Mouse (Mus musculus) stomach, postnatal 0 days (tissue): ENCODE measurements at regions not wholly inside any gene's neighbourhood (a gene's known extent, or its start where the extent isn't known, plus 50 kb on each side); places are given as distances from the start of the nearest gene placed in this dataset.
A peak's percentile ranks its signal among the peaks of the same experiment; 100 is the strongest.

Experiments
- ATAC-seq: fragments of 200-750 bp; cut with Nextera tagmentation; 2 replicates; pipeline ENCODE4 v1.8.0; 2017; ENCODE audit not compliant: low FRiP score, low TSS enrichment
- DNase-seq: peaks from one replicate; pipeline ENCODE4 v3.0.0-alpha.2; 2016; ENCODE audit warnings: low spot score
- H3K27ac ChIP-seq: fragments of 300-500 bp; sonication (generic); replicated peaks from 2 replicates; pipeline ENCODE4 v1.5.1; 2014; ENCODE audit warnings: mild to moderate bottlenecking, control low read depth
- H3K27me3 ChIP-seq: fragments of 300-500 bp; sonication (generic); 2 replicates; pipeline ENCODE4 v1.6.1; 2014; ENCODE audit warnings: low read length; ENCODE audit not compliant: control insufficient read depth, insufficient read depth
- H3K36me3 ChIP-seq: fragments of 300-500 bp; sonication (generic); 2 replicates; pipeline ENCODE4 v1.6.1; 2014; ENCODE audit warnings: low read length, mixed read lengths; ENCODE audit not compliant: control insufficient read depth, insufficient read depth
- H3K4me1 ChIP-seq: fragments of 300-500 bp; sonication (generic); replicated peaks from 2 replicates; pipeline ENCODE4 v1.6.1; 2014; ENCODE audit warnings: antibody characterized with exemption; ENCODE audit not compliant: control insufficient read depth, insufficient read depth
- H3K4me2 ChIP-seq: fragments of 300-500 bp; sonication (generic); replicated peaks from 2 replicates; pipeline ENCODE4 v1.6.1; 2014; ENCODE audit warnings: low read depth, mild to moderate bottlenecking, control low read depth, moderate library complexity
- H3K4me3 ChIP-seq: fragments of 300-500 bp; sonication (generic); 2 replicates; pipeline ENCODE4 v1.5.1; 2014; ENCODE audit warnings: low read depth, low read length, control low read depth
- H3K9ac ChIP-seq: fragments of 300-500 bp; sonication (generic); 2 replicates; pipeline ENCODE4 v1.6.1; 2014; ENCODE audit warnings: mild to moderate bottlenecking, low read length, control low read depth, mixed read lengths
- H3K9me3 ChIP-seq: fragments of 300-500 bp; sonication (generic); 2 replicates; pipeline ENCODE4 v1.6.1; 2016; ENCODE audit warnings: low read length; ENCODE audit not compliant: control insufficient read depth
- CTCF ChIP-seq: IDR thresholded peaks from 2 replicates; pipeline ENCODE4 v1.5.1; 2016; ENCODE audit warnings: antibody characterized with exemption, low read depth, mild to moderate bottlenecking, moderate library complexity
- EP300 ChIP-seq: optimal IDR thresholded peaks from 2 replicates; pipeline ENCODE3; 2016; ENCODE audit warnings: antibody characterized with exemption
- WGBS: fragments of 180-500 bp; shearing (Covaris S2); extraction: QIAGEN DNeasy Blood & Tissue Kit; methylation state at CpG from one replicate; pipeline ENCODE4 v1.1.7; 2014; 5-methylcytosine and 5-hydroxymethylcytosine counted together

GRCm38 (mm10) chr11:57958233-57958632 is 50.6 kb upstream of the Larp1 start:
- 46% methylated on average over 7 of the region's 7 CpGs for WGBS
- no peak for DNase-seq
- H3K9me3 ChIP-seq = no peaks in the 10 kb centered on the region

GRCm38 (mm10) chr11:57956909-57957308 is 52.0 kb upstream of the Larp1 start:
- no peaks in the 10 kb centered on the region for H3K9me3 ChIP-seq
- no peaks in the 10 kb centered on the region for H3K36me3 ChIP-seq
- H3K4me1 ChIP-seq = no peaks in the 10 kb centered on the region
- no peaks in the 10 kb centered on the region for H3K27me3 ChIP-seq
- no peak overlapping the region for H3K4me3 ChIP-seq
- H3K4me2 ChIP-seq = no peak overlapping the region
- DNase-seq (no peak), ATAC-seq (no peak)
- WGBS = 89% methylated on average over 9 of the region's 9 CpGs
- H3K27ac ChIP-seq = no peak overlapping the region
- no peak overlapping the region for H3K9ac ChIP-seq
- TF ChIP-seq CTCF (no peak), EP300 (no peak)

More at GRCm38 (mm10) chr11:57958233-57958632, 50.6 kb upstream of the Larp1 start:
- H3K27ac ChIP-seq = no peak overlapping the region
- TF ChIP-seq EP300 = no peak
- no peak for TF ChIP-seq CTCF
- H3K36me3 ChIP-seq = no peaks in the 10 kb centered on the region
- H3K4me3 ChIP-seq = no peak overlapping the region
- H3K9ac ChIP-seq = no peak overlapping the region
- H3K27me3 ChIP-seq = no peaks in the 10 kb centered on the region
- peak; percentile 58; the same call in 1 of the 2 replicates for ATAC-seq
- H3K4me2 ChIP-seq = no peak overlapping the region
- no peaks in the 10 kb centered on the region for H3K4me1 ChIP-seq

- no peaks in the 10 kb centered on the region for H3K4me1 ChIP-seq
- no peaks in the 10 kb centered on the region for H3K36me3 ChIP-seq
- WGBS = 81% methylated on average over 2 of the region's 2 CpGs
- no peak for DNase-seq
- no peak for TF ChIP-seq CTCF
- no peak for TF ChIP-seq EP300
- H3K27me3 ChIP-seq = no peaks in the 10 kb centered on the region
- ATAC-seq = no peak
- no peak overlapping the region for H3K27ac ChIP-seq
- H3K4me2 ChIP-seq = no peak overlapping the region
- no peak overlapping the region for H3K9ac ChIP-seq
- no peak overlapping the region for H3K4me3 ChIP-seq
- no peaks in the 10 kb centered on the region for H3K9me3 ChIP-seq
These were observed 52.8 kb upstream of the Larp1 start for GRCm38 (mm10) chr11:57956076-57956475.

GRCm38 (mm10) chr11:57955476-57955875 is 53.4 kb upstream of the Larp1 start:
- no peak for ATAC-seq
- H3K27me3 ChIP-seq = no peaks in the 10 kb centered on the region
- no peaks in the 10 kb centered on the region for H3K36me3 ChIP-seq
- TF ChIP-seq CTCF (no peak), EP300 (no peak)
- H3K9me3 ChIP-seq = no peaks in the 10 kb centered on the region
- H3K4me2 ChIP-seq = no peak overlapping the region
- WGBS = 88% methylated on average over 7 of the region's 7 CpGs
- H3K9ac ChIP-seq = no peak overlapping the region
- H3K4me3 ChIP-seq = no peak overlapping the region
- no peaks in the 10 kb centered on the region for H3K4me1 ChIP-seq
- no peak overlapping the region for H3K27ac ChIP-seq
- no peak for DNase-seq

- Histone ChIP-seq H3K36me3 (no peaks in the 10 kb centered on the region), H3K9me3 (no peaks in the 10 kb centered on the region), H3K27ac (no peak overlapping the region), H3K27me3 (no peaks in the 10 kb centered on the region), H3K4me1 (no peaks in the 10 kb centered on the region), H3K4me3 (no peak overlapping the region), H3K9ac (peak overlapping the region; percentile 8; the same call in 1 of the 2 replicates), H3K4me2 (no peak overlapping the region)
- DNase-seq (no peak), ATAC-seq (no peak)
- TF ChIP-seq CTCF = no peak
- no peak for TF ChIP-seq EP300
- WGBS = 50% methylated on average over 10 of the region's 10 CpGs
These were observed 54.2 kb upstream of the Larp1 start for GRCm38 (mm10) chr11:57954510-57955184.

GRCm38 (mm10) chr11:57953694-57954093 is 55.2 kb upstream of the Larp1 start:
- Histone ChIP-seq H3K27me3 (no peaks in the 10 kb centered on the region), H3K4me2 (no peak overlapping the region), H3K9ac (no peak overlapping the region), H3K36me3 (no peaks in the 10 kb centered on the region), H3K9me3 (no peaks in the 10 kb centered on the region), H3K4me1 (no peaks in the 10 kb centered on the region), H3K27ac (no peak overlapping the region), H3K4me3 (no peak overlapping the region)
- ATAC-seq = no peak
- 49% methylated on average over 7 of the region's 7 CpGs for WGBS
- TF ChIP-seq CTCF = no peak
- TF ChIP-seq EP300 = no peak
- DNase-seq = no peak
